Mouse (Mus musculus): ENCODE data around the gene Rps27l.
"Not testable (repeated sequence)": the region's sequence is repeated elsewhere in the genome, so short reads cannot be mapped to it uniquely, and the experiment has no call there.

Rps27l gene

DNA sequence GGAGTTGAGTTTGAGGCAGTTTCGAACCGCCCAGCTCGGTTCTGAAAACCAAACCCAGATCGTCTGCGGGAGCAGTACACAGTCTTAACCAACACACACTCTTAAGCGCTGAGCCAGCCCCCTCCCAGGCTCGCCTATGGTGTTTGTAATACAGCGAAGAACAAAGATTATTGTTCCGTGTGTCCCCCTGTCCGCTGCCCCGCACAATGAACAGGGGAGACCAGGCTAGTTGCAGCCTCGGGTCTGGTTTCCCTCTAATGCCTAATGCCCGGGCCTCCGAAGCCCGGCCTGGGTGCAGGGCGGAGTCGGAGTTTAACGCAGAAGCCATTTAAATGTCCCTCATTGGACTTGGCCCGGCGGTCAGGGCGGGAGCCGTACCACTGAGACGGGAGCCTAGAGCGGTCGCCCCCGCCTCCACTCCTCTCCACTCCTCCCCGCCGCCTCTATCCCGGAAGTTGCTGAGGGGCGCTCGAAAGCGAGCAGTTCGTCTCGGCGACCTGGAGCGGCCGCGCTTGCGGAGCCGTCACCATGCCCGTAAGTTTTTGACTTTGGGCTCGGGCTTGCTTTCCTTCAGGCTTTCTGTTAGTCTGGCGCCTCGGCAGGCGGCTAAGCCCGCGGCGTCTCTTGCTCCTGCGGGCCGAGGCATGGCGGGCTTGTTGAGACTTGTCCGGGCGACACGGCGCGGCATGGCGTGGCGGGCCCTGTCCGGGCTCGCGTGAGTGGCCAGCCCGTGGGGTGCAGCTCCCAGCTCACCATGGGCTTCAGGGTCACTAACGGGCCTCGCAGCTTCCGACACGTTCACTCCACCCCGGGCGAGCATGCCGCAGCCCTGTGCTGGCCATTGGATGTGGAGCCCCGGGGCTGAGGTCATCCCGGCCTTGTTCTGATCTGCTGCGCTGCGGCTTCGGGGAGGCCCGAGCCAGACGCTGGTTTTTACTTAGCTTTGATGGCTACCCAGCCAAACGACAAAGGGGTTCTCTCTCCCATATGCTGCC lies at the start of gene Rps27l:
TSS of gene Rps27l (plus strand) at position 440 of the 995 bp plus-strand sequence.
- peak; percentile 95 for DNase-seq (ENCODE audit: low spot score)

DNA sequence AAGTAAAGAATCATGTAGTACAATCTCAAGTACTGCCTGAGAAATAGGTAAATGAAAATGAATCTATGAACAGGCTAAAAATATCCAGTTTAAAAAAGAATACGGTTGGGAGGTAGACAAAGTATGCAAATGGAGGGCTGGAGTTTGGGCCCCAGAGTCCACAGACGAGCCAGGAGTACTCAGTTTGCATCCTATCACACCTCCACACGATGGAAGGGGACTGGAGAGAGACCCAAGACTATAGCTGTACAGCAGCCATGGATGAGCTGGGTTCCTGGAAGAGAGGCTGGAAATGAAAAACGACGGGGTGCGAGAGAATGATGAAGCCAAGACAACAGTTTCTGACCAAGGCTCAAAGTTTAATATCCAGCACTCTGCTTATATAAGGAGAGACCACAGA lies 48.9 kb upstream of the Rps27l start:
- DNase-seq (ENCODE audit: low spot score): no peak

DNA sequence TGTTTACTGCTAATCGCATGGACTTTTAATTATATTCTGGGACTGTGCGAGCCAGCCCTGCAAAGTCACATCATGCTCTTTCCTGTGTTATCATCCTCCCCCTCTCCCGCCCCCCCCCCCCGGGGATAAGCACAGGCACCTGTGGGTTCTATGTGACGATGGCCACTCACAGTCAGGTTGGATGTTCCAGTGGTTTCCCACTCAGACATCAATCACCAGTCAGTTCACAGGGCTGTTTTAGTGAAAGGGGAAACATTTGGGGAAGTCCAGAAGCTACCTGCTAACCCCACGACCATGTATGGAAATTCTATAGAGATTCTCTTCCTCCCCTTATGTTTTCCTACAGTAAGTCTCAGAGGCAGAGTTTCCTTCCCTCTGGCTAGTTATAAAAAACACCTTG lies 48.0 kb upstream of the Rps27l start:
- no peak for DNase-seq (ENCODE audit: low spot score)

DNA sequence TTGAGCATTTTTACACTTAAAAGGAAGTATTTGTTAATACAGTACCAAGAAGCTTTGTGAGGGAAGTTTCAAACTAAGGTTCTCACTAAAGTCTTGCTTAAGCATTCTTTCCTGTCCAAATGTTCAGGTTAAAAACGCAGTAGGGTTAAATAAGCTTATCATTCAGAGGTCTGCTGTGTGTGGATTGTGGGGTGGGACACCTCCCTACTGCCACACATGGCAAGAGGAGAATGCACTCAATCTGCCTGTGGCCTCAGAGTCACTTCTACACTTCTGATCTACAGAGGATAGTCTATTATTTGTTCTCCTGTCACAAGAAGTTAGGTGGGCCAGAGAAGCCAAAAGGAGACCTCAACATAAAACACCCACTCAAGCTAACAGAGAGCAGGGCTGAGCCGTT lies 46.8 kb upstream of the Rps27l start:
- DNase-seq (ENCODE audit: low spot score): no peak

DNA sequence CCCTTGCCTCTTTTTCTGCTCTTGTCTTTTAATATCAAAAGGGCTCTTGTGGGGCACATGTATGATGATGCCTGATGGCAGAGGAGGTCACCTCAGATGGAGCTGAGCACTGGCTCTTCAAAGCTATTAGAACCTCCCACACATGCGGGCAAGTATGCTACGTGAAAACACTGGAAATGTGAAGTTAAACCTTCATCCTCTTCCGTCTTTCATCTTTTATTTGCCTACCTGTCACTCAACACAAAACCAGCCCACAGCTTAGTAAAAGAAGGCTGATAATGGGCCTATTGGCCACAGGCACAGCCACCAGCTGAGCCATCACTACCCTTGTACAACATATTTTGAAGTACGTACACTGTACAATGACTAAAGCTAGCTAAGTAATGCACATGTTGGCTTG lies 46.4 kb upstream of the Rps27l start:
- DNase-seq (ENCODE audit: low spot score): no peak

DNA sequence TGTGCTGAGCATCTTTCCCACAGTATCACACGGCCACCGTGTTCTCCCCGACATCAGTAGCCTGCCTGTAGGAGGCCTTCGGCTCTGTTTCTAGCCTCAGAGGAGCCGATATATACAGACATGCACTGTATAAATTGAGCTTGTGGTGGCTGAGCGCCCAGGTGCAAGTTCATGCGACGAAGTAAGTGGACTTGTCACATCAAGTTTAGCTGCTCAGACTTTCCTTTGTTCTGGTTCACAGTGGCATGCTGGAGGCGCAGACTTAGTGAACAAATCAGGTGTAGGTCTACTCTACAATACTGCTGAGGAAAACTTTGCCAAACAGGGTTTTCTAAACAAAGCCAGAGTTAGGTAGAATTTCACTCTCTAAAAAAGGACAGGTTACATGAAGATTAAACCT lies 39.9 kb upstream of the Rps27l start:
- DNase-seq (ENCODE audit: low spot score): no peak

DNA sequence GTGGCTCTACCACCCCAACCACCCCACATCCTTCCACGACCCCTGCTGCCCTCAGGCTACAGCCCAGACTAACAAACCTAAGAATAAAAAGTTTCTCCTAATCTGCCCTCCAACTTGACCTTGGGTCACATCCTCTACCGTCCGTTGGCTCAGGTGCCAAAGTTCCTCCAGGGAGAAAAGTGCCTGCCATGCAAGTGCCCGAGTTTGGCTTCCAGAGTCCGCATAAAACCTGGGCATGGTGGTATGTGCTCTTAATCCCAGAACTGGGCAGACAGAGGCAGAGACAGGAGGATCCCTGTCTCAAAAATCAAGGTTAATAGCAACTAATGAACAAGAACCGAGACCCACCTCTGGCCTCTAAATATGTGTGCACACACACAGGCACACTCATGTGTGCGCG lies 38.8 kb upstream of the Rps27l start:
- no peak for DNase-seq (ENCODE audit: low spot score)

DNA sequence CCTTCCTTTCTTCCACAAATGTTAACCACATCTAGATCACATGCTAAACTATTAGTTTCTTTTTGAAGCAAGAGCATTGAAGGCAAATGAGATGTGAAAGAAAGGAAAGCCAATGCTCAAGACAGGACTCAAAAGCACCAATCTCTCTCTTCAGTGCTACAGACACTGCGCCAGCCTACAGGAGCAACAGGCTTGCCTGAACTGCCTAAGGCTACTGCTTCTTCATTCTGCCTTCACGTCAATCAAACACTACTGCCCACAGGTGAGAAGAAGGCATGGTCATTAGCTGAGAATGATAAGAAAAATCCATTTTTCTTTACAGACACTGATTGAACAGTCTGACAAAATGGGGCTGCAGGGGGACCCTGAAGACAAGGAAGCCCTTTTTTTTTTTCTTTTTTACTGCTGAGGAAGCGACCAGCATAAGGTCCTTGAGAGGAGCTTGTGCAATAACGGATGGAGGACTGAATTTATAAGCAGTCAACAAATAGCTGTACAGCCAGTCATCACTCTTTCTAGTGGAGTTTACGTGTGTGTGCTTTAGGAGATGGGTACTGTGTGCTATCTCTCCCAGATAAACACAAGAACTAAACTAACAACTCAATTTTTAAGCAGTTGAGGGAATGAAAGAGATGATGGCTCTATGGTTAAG lies 38.0 kb upstream of the Rps27l start:
- no peak for DNase-seq (ENCODE audit: low spot score)

DNA sequence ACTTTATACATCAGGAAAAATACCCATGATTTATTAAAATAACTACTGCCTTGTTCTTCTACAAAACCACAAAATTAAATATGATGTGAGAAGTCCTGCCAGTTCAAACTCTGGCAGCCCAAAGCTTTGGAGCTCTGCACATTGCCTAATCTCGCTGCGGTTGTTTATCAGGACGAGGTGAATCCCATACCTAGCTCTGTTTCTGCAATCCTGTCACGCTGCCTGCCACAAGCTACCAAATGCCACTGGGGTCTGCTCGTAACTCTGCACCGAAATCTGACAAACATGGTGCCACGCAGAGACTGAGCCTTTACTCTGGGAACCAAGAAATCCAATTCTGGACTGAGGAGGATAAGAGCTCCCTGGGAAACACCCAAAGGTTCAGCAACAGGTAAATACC lies 36.0 kb upstream of the Rps27l start:
- DNase-seq (ENCODE audit: low spot score): no peak

DNA sequence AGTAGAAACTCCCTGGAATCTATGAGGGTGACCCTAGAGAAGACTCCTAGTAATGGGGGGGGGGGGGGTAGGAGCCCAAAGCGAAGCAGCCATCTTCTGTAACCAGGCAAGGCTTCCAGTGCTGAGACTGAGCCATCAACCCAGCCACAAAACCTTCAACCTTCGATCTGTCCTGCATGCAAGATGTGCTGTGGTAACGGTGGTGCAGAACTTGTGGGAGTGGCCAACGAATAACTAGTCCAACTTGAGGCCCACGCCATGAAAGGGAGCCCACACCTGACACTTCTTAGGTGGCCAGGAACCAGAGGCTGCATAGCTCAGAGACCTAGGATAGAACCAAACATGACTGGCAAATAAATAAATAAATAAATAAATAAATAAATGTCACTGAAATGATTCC lies 35.2 kb upstream of the Rps27l start:
- DNase-seq (ENCODE audit: low spot score): no peak

DNA sequence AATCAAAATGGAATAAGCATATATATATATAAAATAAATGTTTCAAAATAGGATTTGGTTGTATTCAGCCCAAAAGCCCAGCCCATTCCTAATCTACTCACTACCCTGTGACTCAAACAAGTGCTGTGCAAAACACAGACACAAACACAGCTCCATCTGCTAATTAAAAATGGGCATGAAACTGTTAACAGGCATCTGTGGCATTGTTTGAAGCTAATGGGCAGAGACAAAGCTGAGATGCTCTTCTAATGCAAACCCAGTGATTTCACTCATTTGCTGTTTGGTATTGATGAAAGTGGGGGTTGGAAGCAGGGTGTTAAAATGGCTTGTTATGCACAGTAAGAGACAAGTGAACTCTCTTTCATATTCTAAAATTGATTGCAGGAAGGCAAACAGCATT lies 33.6 kb upstream of the Rps27l start:
- DNase-seq (ENCODE audit: low spot score): no peak

DNA sequence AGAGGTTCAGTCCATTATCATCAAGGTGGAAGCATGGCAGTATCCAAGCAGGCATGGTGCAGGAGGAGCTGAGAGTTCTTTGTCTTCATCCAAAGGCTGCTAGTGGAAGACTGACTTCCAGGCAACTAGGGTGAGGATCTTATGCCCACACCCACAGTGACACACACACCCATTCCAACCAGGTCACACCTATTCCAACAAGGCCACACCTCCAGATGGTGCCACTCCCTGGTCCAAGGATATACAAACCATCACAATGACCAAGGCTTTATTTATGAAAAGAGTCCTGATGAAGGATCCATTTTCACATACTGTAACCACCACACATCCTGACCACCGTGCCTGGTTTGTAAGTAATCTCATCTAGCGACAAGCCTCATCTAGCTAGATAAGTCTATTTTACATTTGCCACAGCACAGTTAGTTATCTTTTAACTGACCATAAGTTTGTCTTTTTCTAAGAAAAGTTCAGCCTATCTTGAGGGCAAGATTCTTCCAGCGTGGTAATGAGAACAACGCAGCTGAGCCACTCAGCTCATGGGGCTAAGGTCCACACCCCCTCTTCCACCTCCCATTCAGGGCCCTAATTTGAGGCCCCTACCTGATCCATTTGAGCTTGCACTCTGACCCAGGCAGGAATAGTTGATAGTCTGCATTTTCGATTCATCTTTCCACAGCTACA lies 32.5 kb upstream of the Rps27l start:
- DNase-seq (ENCODE audit: low spot score): not testable (repeated sequence)

DNA sequence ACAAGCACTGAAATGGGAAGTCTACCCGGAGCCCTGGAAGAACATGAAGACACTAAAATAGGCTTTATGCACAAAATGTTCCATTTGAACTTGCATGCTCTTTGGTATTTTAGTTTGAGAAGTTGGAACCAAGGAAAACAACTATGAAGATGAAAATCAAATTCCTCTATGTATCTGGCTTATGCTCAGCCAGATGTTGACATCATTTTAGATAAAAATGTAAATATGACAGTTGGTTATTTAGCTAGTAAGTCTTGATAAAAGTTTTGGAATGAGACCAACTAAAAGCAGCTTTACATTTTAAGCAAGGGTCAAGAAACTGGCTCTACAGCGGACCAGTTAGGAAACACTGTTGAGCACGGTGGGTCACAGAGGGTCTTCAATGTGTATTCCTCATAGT lies 31.3 kb upstream of the Rps27l start:
- no peak for DNase-seq (ENCODE audit: low spot score)

DNA sequence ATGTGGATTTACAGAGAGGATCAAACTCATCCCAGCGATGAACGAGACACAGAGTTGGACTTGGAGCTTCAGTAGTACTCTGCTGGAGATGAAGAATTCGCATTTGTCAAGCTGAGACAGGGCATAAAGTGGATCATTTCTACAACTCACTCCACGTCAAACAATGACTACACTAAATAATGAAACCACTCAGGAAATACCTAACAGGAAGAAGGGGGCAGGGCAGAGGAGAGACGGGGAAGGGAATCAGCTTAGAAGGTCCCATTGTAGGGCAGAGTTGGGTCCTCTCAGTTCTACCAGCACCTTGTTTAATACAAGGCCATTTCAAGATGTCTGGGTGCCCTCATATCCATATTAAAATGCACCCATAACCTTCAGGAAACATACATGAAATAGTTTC lies 30.5 kb upstream of the Rps27l start:
- DNase-seq (ENCODE audit: low spot score): no peak

DNA sequence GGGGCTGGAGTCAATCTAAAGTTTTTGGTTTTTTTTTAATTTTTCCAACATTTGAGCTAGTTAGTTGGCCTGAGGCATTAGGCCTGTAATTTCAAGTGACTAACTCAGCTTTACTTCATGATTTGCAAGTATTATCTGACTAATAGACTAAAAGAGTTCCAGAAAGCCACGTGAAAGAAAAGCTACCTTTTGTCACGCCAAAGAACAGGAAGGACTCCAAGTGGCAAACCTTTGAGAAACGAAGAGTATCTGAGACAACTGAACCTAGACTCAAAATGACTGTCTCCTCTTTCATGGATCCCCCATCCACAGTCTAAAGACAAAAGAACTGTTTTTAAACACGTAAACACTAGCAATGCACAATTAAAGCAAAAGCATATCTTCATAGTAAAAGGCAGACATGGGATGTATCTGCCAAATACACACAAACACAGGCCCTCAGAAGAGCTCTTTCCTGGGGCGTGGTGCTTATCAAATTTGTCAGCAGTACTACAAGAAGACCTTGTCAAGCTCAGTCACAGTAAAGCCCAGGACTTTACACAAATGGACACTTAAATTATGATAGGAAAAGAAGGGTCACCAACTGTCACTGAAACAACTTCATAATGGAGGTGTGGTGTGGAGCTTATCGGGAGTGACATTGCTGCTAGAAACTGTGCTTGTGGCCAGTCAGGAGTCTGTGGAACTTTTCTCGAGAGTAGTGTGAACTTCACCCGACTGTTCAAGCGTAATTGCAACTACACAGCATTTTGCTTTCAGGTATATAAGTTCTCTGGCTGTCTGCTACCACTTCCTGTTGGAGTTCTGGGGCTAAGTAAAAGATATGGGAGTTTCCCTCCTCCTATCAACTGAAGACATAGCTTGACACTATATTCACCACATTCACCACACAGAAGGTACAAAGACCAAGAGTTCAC lies 29.8 kb upstream of the Rps27l start:
- DNase-seq (ENCODE audit: low spot score): no peak

DNA sequence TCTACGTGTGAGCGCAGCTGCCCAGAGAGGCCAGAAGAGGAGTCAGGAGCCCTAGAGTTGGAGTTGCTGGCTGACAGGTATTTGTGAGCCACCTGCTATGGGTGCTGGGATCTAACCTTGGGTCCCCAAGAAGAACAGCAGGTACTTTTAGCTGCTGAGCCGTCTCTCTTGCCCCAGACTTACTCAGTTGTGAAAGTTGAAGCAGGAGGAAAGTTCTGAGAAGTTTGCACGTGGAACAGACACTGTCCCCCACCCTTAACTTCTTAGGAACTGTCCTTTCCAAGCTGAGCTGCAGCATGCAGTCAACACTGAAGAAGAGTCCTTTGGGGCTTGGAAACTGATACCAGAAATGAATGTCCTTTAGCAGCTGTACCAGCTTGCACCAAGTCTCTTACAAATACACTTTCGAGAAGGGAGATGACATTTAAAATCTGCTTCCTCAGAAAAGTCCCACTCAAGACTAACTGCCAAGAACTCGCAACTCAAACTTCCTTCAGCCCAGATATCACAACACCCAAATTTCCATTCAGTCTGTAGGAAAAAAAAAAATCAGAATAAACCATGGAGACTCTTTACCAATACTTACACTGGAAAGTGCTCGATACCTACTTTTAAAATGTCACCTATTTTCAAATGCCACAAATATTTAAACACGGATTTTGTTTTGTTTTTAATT lies 28.5 kb upstream of the Rps27l start:
- no peak for DNase-seq (ENCODE audit: low spot score)

DNA sequence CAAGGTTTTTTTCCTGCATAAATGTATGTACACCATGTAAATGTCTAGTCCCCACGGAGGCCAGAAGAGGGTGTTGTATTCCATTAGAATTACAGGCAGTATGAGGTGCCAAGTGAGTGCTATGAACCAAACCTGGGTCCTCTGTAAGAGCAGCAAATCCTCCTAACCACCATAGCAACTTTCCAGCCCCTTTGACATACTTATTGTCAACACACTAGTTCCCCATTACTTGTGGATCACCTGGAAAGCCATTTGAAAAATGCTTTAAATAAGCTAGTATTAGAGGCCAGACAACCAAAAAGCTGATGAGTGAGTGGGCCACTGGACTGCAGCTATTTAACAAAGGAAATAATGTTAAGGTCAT lies 28.0 kb upstream of the Rps27l start:
- DNase-seq (ENCODE audit: low spot score): no peak

DNA sequence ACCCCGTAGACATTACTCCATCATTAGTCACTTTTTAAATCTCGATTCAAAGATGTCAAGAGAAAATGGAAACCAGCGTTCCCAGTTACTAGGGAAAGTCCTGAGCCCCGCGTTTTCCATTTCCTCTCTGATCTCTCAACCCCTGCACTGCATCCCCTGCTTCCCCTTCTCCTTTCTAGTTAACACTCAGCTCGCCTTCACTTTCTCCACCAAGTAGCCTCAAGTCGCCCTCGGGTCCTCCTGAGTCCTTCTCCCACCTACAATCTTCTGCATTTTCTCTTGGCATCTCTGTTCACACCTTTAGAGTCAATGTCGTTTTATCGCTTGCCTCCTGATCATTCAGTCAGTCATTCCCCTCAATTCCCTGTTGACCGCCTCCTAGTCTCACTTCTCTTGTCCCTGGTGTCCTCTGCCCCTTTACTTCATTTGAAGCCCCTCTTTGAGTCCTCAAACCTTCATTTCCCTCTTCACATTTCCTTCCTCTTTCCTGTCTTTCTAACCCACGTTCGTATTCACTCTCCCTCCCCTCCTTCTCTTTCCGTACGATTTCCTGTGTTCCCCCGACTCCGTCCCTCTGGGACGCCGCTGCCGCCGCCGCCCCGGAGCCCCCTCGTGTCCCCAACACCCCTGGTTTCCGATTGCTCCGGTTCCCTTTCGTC lies 27.1 kb upstream of the Rps27l start:
- DNase-seq (ENCODE audit: low spot score): no peak

DNA sequence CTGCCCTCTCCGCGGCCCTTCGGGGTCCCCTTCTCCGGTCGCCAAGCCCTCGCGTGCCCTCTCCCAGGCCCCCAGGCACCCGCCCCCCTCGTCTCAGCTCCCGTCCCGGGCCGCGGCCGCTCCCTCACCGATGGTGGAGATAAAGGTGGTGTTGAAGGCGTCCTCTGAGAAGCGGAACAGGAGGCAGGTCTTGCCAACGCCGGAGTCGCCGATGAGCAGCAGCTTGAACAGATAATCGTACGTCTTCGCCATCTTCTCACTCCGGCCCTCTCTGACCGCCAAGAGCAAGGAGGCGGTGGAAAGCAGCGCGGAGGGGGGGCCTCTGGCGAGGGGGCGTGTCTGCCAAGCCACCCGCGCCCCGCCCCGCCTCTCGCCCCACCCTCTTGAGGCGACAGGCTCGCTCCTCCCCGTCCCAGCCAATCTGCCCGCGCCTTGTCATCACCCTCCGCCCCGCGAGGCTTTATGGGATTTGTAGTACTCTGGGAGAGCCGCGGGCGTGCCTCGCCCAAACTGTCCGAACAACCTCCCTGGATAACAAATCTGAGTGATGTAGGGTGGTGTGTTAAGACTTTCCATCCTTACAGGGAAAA lies 26.4 kb upstream of the Rps27l start, which contains the start of gene Rab8b:
TSS of gene Rab8b (minus strand) at position 306 of the 590 bp plus-strand sequence.
- DNase-seq (ENCODE audit: low spot score): peak; percentile 99

DNA sequence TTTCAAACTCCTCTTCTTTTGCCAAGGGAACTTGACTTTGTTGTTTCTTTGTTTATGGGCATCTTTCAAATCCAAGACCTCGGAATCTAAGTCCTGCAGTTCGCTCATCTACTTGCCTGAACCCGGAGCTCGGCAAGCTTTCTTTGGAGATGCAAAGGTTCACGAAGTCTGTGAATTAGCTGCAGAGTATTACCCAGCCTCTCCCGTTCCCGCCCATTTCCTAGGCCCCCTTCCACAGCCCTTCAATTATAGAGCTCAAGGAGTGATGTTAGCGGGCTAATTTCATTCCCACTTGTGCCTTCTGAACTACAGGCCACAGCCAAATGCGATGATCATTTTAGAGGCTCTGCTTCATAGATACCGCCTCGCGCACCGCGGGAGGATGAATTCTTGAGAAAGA lies 25.9 kb upstream of the Rps27l start:
- DNase-seq (ENCODE audit: low spot score): no peak
